Mouse (Mus musculus) ES-E14 (cell line): ENCODE measurements around the gene Ube2g1. TPM values are rescaled to one million over a fixed set of nuclear protein-coding genes. Genes with fewer than 3 reads are reported as not detected.

Experiments used
- DNase-seq: peaks from one replicate; pipeline ENCODE4 v3.0.0-alpha.2; 2013; ENCODE audit warnings: low read depth, low spot score
- H3K27ac ChIP-seq: 2 replicates; pipeline ENCODE4 v1.5.1; 2012; ENCODE audit warnings: low read depth, mild to moderate bottlenecking, low read length, moderate library complexity, mixed read lengths; ENCODE audit not compliant: poor library complexity, insufficient read depth, severe bottlenecking
- H3K36me3 ChIP-seq: 2 replicates; pipeline ENCODE4 v1.6.1; 2012; ENCODE audit warnings: mild to moderate bottlenecking, low read length, moderate library complexity, mixed read lengths; ENCODE audit not compliant: control insufficient read depth, poor library complexity, insufficient read depth, severe bottlenecking
- H3K4me1 ChIP-seq, 2 experiments: fragments of 150-350 bp in 1 of 2; sonication (generic) in 1 of 2; 2 replicates each; pipeline ENCODE4 v1.6.1; 2012; ENCODE audit warnings: low read length in 2 of 2, mild to moderate bottlenecking in 1 of 2, mixed read lengths in 1 of 2; ENCODE audit not compliant: control insufficient read depth in 2 of 2, insufficient read depth in 2 of 2, poor library complexity in 1 of 2
- H3K4me3 ChIP-seq, 2 experiments: fragments of 150-350 bp in 1 of 2; sonication (generic) in 1 of 2; 2 replicates each; pipeline ENCODE4 v1.5.1; 2012; ENCODE audit warnings: low read length in 2 of 2, low read depth in 1 of 2, mild to moderate bottlenecking in 1 of 2, mixed read lengths in 1 of 2; ENCODE audit not compliant: insufficient read depth in 1 of 2, poor library complexity in 1 of 2, severe bottlenecking in 1 of 2
- H3K9ac ChIP-seq: 2 replicates; pipeline ENCODE4 v1.6.1; 2012; ENCODE audit warnings: low read depth, mild to moderate bottlenecking, low read length, mixed read lengths; ENCODE audit not compliant: poor library complexity, insufficient read depth, severe bottlenecking
- H3K9me3 ChIP-seq: fragments of 150-350 bp; sonication (generic); 2 replicates; pipeline ENCODE4 v1.6.1; 2012; ENCODE audit warnings: low read depth, mild to moderate bottlenecking, low read length; ENCODE audit not compliant: control insufficient read depth, insufficient read depth
- CHD2 ChIP-seq: IDR thresholded peaks from 2 replicates; pipeline ENCODE4 v1.6.1; 2014; ENCODE audit warnings: mild to moderate bottlenecking, low read depth, low read length, inconsistent platforms
- HCFC1 ChIP-seq: IDR thresholded peaks from 2 replicates; pipeline ENCODE4 v1.6.1; 2012; ENCODE audit warnings: low read length, inconsistent platforms, borderline replicate concordance; ENCODE audit not compliant: insufficient read depth
- MAFK ChIP-seq: IDR thresholded peaks from 2 replicates; pipeline ENCODE4 v1.6.1; 2014; ENCODE audit warnings: mild to moderate bottlenecking, low read depth, low read length, inconsistent platforms; ENCODE audit not compliant: insufficient read depth
- ZC3H11A ChIP-seq: IDR thresholded peaks from 2 replicates; pipeline ENCODE4 v1.6.1; 2012; ENCODE audit warnings: low read depth, mild to moderate bottlenecking, inconsistent platforms, low read length, borderline replicate concordance
- ZNF384 ChIP-seq: IDR thresholded peaks from 2 replicates; pipeline ENCODE4 v1.6.1; 2012; ENCODE audit warnings: low read depth, low read length, inconsistent platforms
- in situ Hi-C, 2 experiments: fragments of 600-800 bp; cut with MboI; formaldehyde crosslinking; loops; one replicate each; pipeline ENCODE4 v1.15.1; 2025; ENCODE audit warnings: low sequenced_read_pairs in 2 of 2, inconsistent platforms in 1 of 2; ENCODE audit not compliant: unreplicated experiment in 2 of 2
- total RNA-seq: library from RNA; depleted of rRNA; stranded (reverse); fragments of 300-350 nt; gene quantifications from 2 replicates; pipeline ENCODE4 v1.2.3, GENCODE M21; 2012; rRNA removed

Ube2g1 gene
- total RNA-seq, 1 experiment, result 27.9 TPM

DNA sequence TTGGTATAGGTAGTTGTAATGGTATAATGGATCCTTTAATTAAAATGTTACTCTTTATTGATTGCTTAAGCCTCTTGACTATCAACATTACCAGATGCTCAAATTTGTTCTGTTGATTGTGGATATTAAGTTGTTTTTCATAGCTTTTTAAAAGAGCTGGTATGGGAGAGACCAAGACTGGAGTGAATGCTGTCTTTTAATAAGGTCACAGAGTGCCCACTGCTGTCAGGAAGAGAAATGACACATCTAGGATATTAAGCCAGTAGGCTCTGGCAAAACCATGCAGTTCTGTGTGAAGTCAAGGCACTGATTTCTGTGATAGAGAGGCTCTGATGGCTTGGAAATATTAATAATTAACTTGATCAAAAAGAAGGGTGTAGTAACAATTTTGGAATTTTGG lies 116.8 kb downstream of the Ube2g1 start:
- DNase-seq, result no peak
- no peaks in the 10 kb centered on the region for H3K4me1 ChIP-seq
- no peak overlapping the region for H3K9ac ChIP-seq
- no peak overlapping the region for H3K27ac ChIP-seq
- no peak overlapping the region for H3K4me3 ChIP-seq
- no peaks in the 10 kb centered on the region for H3K36me3 ChIP-seq
- in situ Hi-C loops, result no loop called here
- H3K9me3 ChIP-seq, result no peaks in the 10 kb centered on the region
- no peak for TF ChIP-seq MAFK
- TF ChIP-seq CHD2, result no peak

- TF ChIP-seq ZC3H11A (no peak), MAFK (no peak), HCFC1 (no peak), CHD2 (no peak), ZNF384 (no peak)
- no peak overlapping the region for H3K9ac ChIP-seq
- H3K27ac ChIP-seq, result no peak overlapping the region
- H3K4me3 ChIP-seq, result no peak overlapping the region
- no peaks in the 10 kb centered on the region for H3K4me1 ChIP-seq
- peaks cover 5% of the 10 kb centered on the region for H3K36me3 ChIP-seq
- no peak for DNase-seq
- H3K9me3 ChIP-seq, result no peaks in the 10 kb centered on the region
- in situ Hi-C loops, result no loop called here
Measured at GRCm38 (mm10) chr11:72726023-72726422, 118.9 kb downstream of the Ube2g1 start.

DNA sequence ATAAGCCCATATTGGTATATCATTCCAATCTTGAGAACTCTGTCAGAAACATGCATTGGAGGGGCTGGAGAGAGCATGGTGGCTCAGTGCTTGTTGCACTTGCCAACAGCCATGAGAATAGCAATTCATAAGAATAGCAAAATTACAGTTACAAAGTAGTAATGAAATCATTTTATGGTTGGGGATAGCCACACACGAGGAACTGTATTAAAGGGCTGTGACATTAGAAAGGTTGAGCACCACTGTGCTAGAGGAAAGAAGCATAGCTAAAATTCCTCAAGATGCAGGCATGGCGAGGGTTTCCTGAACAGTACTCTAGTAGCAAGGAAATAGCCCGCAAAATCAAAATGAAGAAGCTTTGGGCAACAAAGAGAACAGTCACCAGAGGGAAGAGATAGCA lies 126.7 kb downstream of the Ube2g1 start:
- peaks cover 13% of the 10 kb centered on the region for H3K36me3 ChIP-seq
- H3K4me1 ChIP-seq, result peaks cover 2 to 5% of the 10 kb centered on the region in 2 experiments; a peak in 2 of 4 replicates
- H3K9ac ChIP-seq, result no peak overlapping the region
- no peak overlapping the region for H3K27ac ChIP-seq
- H3K4me3 ChIP-seq, result no peak overlapping the region
- no peak for DNase-seq
- no peak for TF ChIP-seq HCFC1
- TF ChIP-seq ZC3H11A, result no peak
- TF ChIP-seq MAFK, result no peak
- TF ChIP-seq ZNF384, result no peak
- no peak for TF ChIP-seq CHD2
- no peaks in the 10 kb centered on the region for H3K9me3 ChIP-seq
- in situ Hi-C loops, result loop anchor here in 1 of 2 experiments (10.0 kb wide), 1 partner anchor 159 kb away; no protein-coding TSS in a partner anchor

- no peaks in the 10 kb centered on the region for H3K9me3 ChIP-seq
- in situ Hi-C loops, result loop anchor here in 1 of 2 experiments (10.0 kb wide), 1 partner anchor 160 kb away; no protein-coding TSS in a partner anchor
- no peak overlapping the region for H3K27ac ChIP-seq
- H3K4me3 ChIP-seq, result no peak overlapping the region
- H3K4me1 ChIP-seq, result peaks cover 2 to 5% of the 10 kb centered on the region in 2 experiments; a peak in 2 of 4 replicates
- H3K36me3 ChIP-seq, result peaks cover 15% of the 10 kb centered on the region
- TF ChIP-seq MAFK, result no peak
- no peak for TF ChIP-seq CHD2
- no peak for TF ChIP-seq ZC3H11A
- TF ChIP-seq ZNF384, result no peak
- TF ChIP-seq HCFC1, result no peak
- no peak overlapping the region for H3K9ac ChIP-seq
- DNase-seq, result no peak
Measured at GRCm38 (mm10) chr11:72734840-72735518, 127.9 kb downstream of the Ube2g1 start.

DNA sequence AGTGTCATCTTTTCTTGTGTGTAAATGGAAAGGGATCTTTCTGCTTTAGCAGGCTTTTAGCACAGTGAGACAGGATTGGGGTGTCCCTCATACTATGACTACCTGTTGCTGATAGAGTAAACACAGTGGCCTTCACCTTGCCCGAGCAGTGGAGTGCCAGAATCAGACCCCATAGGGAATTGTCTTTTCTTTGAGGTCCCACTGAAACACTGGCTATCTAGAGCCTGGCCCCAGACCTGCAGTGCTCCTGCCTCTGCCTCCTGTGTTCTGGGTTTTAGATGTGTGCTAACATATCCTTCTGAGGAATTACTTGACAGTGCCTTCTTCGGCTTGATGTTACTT lies 128.4 kb downstream of the Ube2g1 start:
- DNase-seq, result no peak
- H3K4me3 ChIP-seq, result no peak overlapping the region
- H3K36me3 ChIP-seq, result peaks cover 17% of the 10 kb centered on the region
- in situ Hi-C loops, result loop anchor here in 1 of 2 experiments (10.0 kb wide), 1 partner anchor 161 kb away; no protein-coding TSS in a partner anchor
- no peak overlapping the region; the same call in 1 of the 2 replicates for H3K27ac ChIP-seq
- no peaks in the 10 kb centered on the region for H3K9me3 ChIP-seq
- TF ChIP-seq ZNF384, result no peak
- no peak for TF ChIP-seq ZC3H11A
- no peak for TF ChIP-seq MAFK
- no peak for TF ChIP-seq HCFC1
- TF ChIP-seq CHD2, result no peak
- peaks cover 2 to 5% of the 10 kb centered on the region in 2 experiments; a peak in 2 of 4 replicates for H3K4me1 ChIP-seq
- no peak overlapping the region for H3K9ac ChIP-seq

Other genes starting within 250 kb of the Ube2g1 start
- 4.0 and 5.7 TPM in 2 replicates for gene Tekt1, start 244.8 kb upstream of the Ube2g1 start, total RNA-seq
- gene Smtnl2, start 195.6 kb upstream of the Ube2g1 start, total RNA-seq, result 23.6 and 26.7 TPM in 2 replicates
- 0.98 and 1.4 TPM in 2 replicates for gene Ggt6, start 171.8 kb upstream of the Ube2g1 start, total RNA-seq
- 278 and 286 TPM in 2 replicates for gene Mybbp1a, start 165.9 kb upstream of the Ube2g1 start, total RNA-seq
- 2.4 and 3.3 TPM in 2 replicates for gene Spns2, start 117.4 kb upstream of the Ube2g1 start, total RNA-seq
- gene Spns3, start 56.8 kb upstream of the Ube2g1 start, total RNA-seq, result 0.32 and 1.9 TPM in 2 replicates
- 29.8 and 31.5 TPM in 2 replicates for gene Ankfy1, start 82.7 kb downstream of the Ube2g1 start, total RNA-seq
- 5.1 and 5.8 TPM in 2 replicates for gene Cyb5d2, start 188.9 kb downstream of the Ube2g1 start, total RNA-seq
- gene Zzef1, start 188.9 kb downstream of the Ube2g1 start, total RNA-seq, result 22.3 and 23.0 TPM in 2 replicates